Mouse (Mus musculus) layer of hippocampus, postnatal 36 days (tissue): ENCODE measurements around the gene Mpnd. TPM values are rescaled to one million over a fixed set of nuclear protein-coding genes. Genes with fewer than 3 reads are reported as not detected.

Experiments used
- DNase-seq, 2 experiments: peaks; one replicate each; pipeline ENCODE4 v3.0.0; 2022
- total RNA-seq, 2 experiments: library from RNA; stranded (reverse); gene quantifications; 2 replicates each; pipeline ENCODE4 v1.2.3; 2021

Gene Mpnd
- total RNA-seq, 2 experiments from 2014 or later: 95.5 to 102 TPM

DNA sequence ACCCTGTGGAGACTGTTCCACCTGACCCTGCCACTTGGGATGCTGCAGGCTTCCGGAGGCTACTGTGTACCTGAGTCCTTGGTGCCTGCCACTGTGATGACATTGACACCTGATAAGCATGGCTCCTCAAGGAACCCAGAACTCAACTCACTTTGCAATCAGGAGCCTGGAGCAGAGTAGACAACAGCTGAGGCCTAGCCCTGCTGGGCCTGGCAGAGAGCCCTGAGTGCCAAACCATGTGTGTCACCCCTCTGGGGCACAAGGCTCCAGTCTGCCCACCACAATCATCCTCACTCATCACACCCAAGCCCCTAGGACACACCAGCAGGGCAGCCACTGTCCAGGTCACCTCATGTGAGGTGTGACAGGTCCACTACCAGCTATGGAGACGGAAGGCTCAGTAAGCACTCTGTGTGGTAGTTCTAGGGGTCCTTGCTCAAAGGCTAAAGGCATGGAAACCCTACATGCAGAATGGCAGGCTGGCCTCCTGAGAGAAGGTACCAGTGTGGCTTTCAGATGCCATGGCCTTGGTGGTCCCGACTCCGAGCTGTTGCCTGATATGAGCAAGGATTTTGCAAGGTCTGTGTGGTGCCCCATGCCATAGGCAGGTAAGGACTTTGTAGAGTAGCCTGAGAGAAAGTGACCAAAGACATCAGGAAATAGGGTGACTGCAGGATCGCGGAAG is 15.0 kb downstream of the Mpnd start:
- DNase-seq: peak in 1 of 2 experiments; percentile 15

GRCm38 (mm10) chr17:56021161-56021910 is 15.8 kb downstream of the Mpnd start:
- peak; percentile 75 to 77 for DNase-seq

DNA sequence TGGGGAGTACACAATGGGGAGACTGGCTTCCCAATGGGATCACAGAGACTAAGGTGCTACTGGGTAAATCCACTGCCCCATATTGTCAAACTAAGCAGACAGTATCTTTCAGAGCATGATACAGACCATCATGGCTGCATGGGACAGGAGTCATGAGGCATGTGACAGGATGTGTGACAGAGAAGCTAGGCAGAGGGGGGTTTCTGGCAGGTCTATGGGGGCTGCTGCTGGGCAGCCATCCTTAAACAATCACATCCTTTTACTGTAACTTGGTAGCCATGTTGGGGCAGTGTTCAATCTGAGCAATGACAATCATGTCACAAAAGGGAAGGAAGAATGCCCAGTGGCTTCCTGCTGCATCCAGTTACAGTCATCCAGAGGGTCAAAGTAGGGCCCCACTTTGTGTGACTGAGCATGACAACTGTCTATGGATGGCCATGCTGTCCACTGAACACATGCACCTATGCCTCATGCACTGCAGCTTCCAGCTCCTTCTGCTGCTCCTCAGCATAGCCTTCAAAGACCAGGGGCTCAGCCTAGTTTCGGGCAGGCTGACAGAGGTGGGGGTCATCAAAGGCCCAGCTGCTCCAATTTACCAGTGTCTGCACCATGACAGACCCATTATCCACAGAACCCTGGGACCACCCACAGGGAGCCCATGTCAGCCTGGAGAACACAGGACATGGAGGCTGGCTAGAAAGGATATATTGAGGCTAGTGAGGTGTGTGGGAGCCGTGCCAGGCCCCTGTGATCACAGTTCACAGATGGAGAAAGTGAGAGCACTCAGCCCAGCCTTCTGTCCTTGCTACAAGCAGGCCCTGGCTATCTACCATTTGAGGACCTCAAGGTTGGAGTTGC is 16.8 kb downstream of the Mpnd start:
- peak in 1 of 2 experiments; percentile 11 for DNase-seq

DNA sequence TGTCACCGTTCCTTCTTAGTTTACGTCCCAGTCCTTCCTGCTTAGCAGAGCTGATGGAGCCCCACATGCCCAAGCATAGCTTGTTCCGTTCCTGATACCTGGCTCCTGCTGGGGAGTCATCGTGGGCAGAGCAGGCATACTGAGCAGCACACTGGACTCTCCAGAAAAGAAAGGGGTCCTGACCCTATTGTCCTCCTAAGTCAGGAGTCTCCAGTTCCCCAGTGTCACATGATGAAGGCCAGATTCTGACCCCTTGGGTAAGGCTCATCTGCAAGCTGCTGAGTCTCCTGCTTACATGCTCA is 17.4 kb downstream of the Mpnd start:
- no peak for DNase-seq

DNA sequence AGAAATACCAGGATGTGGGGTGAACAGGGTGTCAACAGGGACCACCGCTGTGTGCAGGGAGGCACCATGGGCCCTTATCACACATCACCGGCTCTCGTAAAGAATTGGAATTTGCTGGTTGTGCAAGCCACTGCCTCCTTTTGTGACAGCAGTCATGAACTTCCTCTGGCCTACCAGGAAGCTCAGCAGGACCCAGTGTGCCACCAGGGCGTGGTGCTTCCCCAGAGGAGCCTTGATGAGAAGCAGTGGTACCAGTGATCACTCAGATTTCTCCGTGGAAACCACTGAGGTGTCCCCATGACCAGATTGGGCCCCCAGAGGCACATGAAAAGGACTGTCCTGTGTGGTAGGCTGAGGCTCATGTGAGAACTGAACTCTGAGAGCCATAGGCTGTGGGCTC is 17.9 kb downstream of the Mpnd start:
- DNase-seq: peak in 1 of 2 experiments; percentile 9

GRCm38 (mm10) chr17:56024476-56024875 is 19.0 kb downstream of the Mpnd start:
- DNase-seq: no peak

DNA sequence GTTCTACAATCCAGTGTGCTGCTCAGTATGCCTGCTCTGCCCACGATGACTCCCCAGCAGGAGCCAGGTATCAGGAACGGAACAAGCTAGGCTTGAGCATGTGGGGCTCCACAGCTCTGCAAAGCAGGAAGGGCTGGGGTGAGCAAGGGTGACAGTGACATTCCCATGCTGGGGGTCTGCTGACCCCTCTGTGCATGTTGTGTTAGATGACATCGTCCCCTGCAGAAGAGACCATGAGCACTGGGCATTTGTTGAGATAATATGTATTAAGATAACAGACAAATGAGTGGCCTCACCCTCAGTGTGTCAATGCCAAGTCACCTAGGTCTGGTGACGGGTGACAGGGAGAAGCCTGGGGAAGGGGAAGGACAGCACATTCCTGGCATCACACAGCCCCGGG is 19.4 kb downstream of the Mpnd start:
- DNase-seq: peak in 1 of 2 experiments; percentile 6

DNA sequence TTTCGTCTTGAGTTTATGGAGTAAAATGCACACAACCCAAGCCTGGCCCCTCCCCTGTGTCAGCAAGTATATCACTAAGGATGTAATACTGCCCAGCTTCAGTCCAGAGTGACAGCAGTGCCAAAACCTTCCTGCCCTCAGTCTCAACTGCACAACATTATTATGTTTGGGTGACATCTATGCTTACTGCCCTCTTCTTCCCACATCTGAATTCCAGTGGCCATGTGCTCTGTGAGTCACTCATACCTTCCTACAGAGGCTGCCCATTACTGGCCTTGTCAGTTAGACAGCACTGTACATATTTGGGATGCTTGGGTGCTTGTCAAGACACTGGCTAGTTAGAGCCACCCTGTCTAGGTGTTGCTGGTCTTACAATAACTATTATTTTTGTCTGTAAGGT is 20.8 kb downstream of the Mpnd start:
- DNase-seq: no peak

DNA sequence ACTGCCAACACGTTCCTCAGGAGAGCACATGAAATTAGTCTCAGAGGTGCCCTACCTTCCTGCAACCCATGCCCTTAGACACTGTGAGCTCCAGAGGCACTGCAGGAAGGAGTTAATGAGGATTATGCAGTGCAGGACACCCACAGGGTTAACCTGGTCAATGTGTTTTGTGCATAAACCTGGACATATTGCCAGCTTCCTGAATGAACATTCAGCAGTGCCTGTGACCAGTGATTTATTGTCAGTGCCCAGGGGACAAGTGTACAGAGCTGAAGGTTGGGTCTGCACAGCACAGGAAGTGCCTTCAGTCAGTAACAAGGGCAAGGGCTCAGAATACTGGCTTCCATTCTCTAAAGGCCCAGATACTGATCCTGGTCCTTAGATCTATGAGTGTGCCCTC is 21.4 kb downstream of the Mpnd start:
- peak in 1 of 2 experiments; percentile 2 for DNase-seq

- peak; percentile 3 to 34 for DNase-seq
These were observed 22.4 kb downstream of the Mpnd start for GRCm38 (mm10) chr17:56027801-56028441.

DNA sequence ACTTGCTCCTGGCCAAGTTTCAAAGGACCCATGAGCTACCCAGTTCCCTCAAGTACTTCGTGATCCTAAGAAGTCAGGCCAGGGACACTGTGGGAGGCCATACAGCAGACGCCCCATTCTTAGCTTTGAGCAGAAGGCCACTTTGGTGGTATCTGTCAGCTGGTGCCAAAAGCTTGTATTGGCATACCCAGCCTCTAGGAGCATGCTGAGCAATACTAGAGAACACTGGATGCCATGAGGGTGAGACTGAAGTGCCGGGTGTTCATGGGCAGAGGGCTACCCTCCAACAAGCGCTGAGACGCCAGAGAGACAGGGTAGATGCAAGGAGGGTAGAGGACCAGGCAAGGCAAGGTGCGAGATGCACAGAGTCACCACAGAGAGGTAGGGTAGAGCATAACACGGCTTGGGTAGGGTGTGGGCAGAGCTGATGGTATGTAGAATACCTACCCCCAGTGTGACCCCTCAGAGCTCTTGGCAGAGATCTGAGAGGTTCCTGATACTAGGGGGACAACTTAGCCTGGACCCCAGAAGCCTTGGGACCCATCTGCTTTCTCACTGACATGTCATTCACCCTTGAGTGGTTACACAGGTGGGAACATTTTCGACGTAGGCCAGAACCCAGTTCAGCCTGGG is 24.8 kb downstream of the Mpnd start:
- no peak for DNase-seq

GRCm38 (mm10) chr17:56030919-56031318 is 25.4 kb downstream of the Mpnd start:
- no peak for DNase-seq

GRCm38 (mm10) chr17:56031431-56031830 is 25.9 kb downstream of the Mpnd start:
- DNase-seq: no peak

- DNase-seq: no peak
These were observed 26.7 kb downstream of the Mpnd start for GRCm38 (mm10) chr17:56032127-56032733.

GRCm38 (mm10) chr17:56032831-56033230 is 27.3 kb downstream of the Mpnd start:
- DNase-seq: no peak

DNA sequence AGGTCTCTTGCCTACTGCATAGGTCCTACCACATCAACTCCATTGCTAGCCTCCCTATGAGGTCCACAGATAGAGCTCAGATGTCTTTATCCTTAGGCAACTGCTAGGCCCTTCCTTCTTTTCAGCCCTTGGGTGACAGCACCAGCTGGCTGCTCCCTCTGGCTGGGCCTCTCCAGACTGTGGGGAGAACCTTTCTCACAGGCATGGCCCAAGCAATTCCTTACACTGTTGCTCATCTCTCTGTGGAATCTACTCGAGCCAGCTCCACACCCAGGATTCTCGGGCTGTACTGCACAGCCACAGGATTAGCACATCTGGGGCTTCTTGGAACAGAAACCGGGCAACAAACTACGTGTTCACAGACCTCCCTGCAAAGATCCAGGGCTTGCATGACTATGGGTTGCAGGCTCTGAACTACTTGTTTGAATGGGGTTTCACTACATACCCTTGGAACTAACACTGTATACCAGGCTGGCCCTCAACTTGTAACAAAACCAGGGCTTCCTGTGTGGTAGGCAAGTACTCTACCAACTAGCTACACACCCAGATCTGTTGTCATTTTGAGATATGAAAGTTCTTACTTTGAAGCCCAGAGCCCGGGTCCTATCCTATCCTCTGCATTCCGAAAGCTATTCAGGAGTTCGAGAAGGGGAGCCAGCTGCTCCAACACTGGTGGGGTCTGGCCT is 28.7 kb downstream of the Mpnd start:
- no peak for DNase-seq

- no peak for DNase-seq
These were observed 29.2 kb downstream of the Mpnd start for GRCm38 (mm10) chr17:56034726-56035100.

- no peak for DNase-seq
These were observed 29.7 kb downstream of the Mpnd start for GRCm38 (mm10) chr17:56035216-56035615.

DNA sequence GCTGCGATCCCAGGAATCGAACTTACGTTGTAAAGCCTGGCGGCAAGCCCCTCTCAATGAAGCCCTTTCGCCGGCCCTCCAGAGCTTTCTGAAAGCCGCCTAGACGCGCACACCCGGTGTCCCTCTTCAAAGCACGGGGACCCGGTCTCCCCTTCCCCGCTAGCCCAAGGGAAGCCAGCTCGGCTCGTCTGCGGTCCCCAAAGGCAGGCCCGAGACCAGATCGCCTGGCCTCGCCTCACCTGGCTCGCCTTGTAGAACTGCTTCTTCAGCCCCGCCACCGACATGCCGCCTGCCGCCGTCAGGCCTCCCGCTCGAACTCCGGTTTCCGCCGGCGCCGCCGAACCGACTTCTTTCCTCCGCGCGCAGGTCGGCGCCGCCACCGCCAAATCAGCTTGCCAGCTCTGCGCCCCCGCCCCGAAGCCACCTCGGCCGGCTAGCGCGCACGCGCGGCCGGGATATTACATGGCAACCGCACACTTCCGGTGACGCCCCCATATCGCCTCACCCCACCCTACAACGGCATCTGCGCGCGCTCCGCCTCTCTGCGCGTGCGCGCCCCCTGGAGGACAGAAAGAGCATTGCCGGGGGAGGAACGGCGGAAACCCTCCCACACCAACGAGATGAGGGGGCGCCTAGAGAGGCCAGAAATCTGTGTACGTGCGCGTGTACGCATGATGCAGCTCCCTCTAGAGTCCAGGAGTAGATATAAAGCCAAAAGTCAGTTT is 30.8 kb downstream of the Mpnd start, which contains the start of gene Sh3gl1:
TSS of gene Sh3gl1 (minus strand) at position 460 of the 725 bp plus-strand sequence.
- peak; percentile 100 for DNase-seq

DNA sequence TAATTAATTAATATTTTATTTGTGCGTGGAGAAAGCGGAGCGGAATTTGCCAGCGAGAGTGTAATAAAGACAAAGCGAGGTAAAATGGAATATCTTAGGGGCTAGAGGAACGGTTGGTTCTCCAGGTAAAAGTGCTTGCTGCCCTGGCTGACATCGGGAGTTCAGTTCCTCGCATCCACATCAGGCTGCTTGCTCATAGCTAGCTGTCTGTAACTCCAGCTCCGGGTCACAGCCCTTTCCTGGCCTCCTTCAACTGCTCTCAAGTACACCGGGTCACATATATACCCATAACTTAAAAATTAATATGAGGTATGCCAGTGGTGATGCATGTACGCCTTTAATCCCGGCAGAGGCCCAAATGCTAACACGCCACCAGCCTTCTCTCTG is 31.4 kb downstream of the Mpnd start:
- no peak for DNase-seq
